Mouse (Mus musculus) heart, adult 2 months (tissue): ENCODE data around the gene Ggcx.

Experiments used
- CTCF ChIP-seq: fragments of 200-600 bp; IDR thresholded peaks from 2 replicates; pipeline ENCODE4 v1.8.1; 2022; ENCODE audit warnings: antibody characterized with exemption, mild to moderate bottlenecking, moderate library complexity
- EP300 ChIP-seq: fragments of 200-500 bp; IDR thresholded peaks from 2 replicates; pipeline ENCODE4 v1.6.1; 2011; ENCODE audit warnings: low read depth, low read length, control low read depth; ENCODE audit not compliant: insufficient read depth

GRCm38 (mm10) chr6:72369557-72369956 lies 44.6 kb upstream of the Ggcx start:
- TF ChIP-seq EP300 (no peak), CTCF (no peak; the same call in 1 of the 2 replicates)
